Mouse (Mus musculus) liver, adult 2 months (tissue): ENCODE results near the gene Cdyl2.

Source experiments
- CTCF ChIP-seq: fragments of 200-500 bp; IDR thresholded peaks from 2 replicates; pipeline ENCODE4 v1.5.1; 2011; ENCODE audit warnings: low read depth, low read length, control low read depth
- POLR2A ChIP-seq: fragments of 200-500 bp; IDR thresholded peaks from 2 replicates; pipeline ENCODE4 v1.6.1; 2011; ENCODE audit warnings: low read length, control low read depth; ENCODE audit not compliant: insufficient read depth; ENCODE audit errors: extremely low read depth

GRCm38 (mm10) chr8:116538763-116539162 lies 194.0 kb downstream of the Cdyl2 start:
- TF ChIP-seq POLR2A = no peak
- no peak for TF ChIP-seq CTCF
